Mouse (Mus musculus) embryonic facial prominence, embryonic 13.5 days (tissue): ENCODE measurements around the gene Dnajc5. TPM values are rescaled to one million over a fixed set of nuclear protein-coding genes. Genes with fewer than 3 reads are reported as not detected.

Experiments
- ATAC-seq: fragments of 200-750 bp; cut with Nextera tagmentation; 2 replicates; pipeline ENCODE4 v1.8.0; 2017; ENCODE audit warnings: low read depth; ENCODE audit not compliant: insufficient number of reproducible peaks, insufficient read depth, low FRiP score, low TSS enrichment
- H3K27ac ChIP-seq: fragments of 300-500 bp; sonication (generic); 2 replicates; pipeline ENCODE4 v1.5.1; 2015; ENCODE audit warnings: moderate library complexity, mild to moderate bottlenecking, inconsistent platforms
- H3K27me3 ChIP-seq: fragments of 300-500 bp; sonication (generic); 2 replicates; pipeline ENCODE4 v1.6.1; 2015; ENCODE audit warnings: mild to moderate bottlenecking, inconsistent platforms
- H3K36me3 ChIP-seq: fragments of 300-500 bp; sonication (generic); 2 replicates; pipeline ENCODE4 v1.6.1; 2015; ENCODE audit warnings: mild to moderate bottlenecking, inconsistent platforms
- H3K4me1 ChIP-seq: fragments of 300-500 bp; sonication (generic); 2 replicates; pipeline ENCODE4 v1.6.1; 2015; ENCODE audit warnings: inconsistent platforms
- H3K4me2 ChIP-seq: fragments of 300-500 bp; sonication (generic); 2 replicates; pipeline ENCODE4 v1.6.1; 2015; ENCODE audit warnings: moderate library complexity, mild to moderate bottlenecking, inconsistent platforms
- H3K4me3 ChIP-seq: fragments of 300-500 bp; sonication (generic); 2 replicates; pipeline ENCODE4 v1.5.1; 2015; ENCODE audit warnings: mild to moderate bottlenecking, inconsistent platforms
- H3K9ac ChIP-seq: fragments of 300-500 bp; sonication (generic); 2 replicates; pipeline ENCODE4 v1.6.1; 2015; ENCODE audit warnings: mild to moderate bottlenecking, inconsistent platforms
- H3K9me3 ChIP-seq: fragments of 300-500 bp; sonication (generic); 2 replicates; pipeline ENCODE4 v1.6.1; 2016; ENCODE audit warnings: inconsistent platforms
- WGBS: fragments of 180-500 bp; shearing (Covaris S2); methylation state at CpG from one replicate; pipeline ENCODE4 v1.1.7; 2015; ENCODE audit warnings: mixed read lengths; 5-methylcytosine and 5-hydroxymethylcytosine counted together
- polyA plus RNA-seq: library from polyadenylated mRNA; unstranded; fragments of >200 nt; fragmentation: Nextera tagmentation; extraction: Ambion mirVana; gene quantifications from 2 replicates; pipeline ENCODE4 v1.2.1, GENCODE M21; 2015

Gene Dnajc5
- polyA plus RNA-seq, 1 experiment from 2014 or later, result 97.2 TPM

GRCm38 (mm10) chr2:181553772-181554171 lies 33.5 kb downstream of the Dnajc5 start:
- Histone ChIP-seq H3K4me1 (no peaks in the 10 kb centered on the region), H3K36me3 (peaks cover 59% of the 10 kb centered on the region), H3K4me3 (no peak overlapping the region), H3K27ac (no peak overlapping the region), H3K9ac (no peak overlapping the region), H3K27me3 (no peaks in the 10 kb centered on the region), H3K4me2 (no peak overlapping the region), H3K9me3 (no peaks in the 10 kb centered on the region)
- ATAC-seq, result no peak

- Histone ChIP-seq H3K4me2 (no peak overlapping the region), H3K9ac (no peak overlapping the region), H3K4me3 (no peak overlapping the region), H3K36me3 (peaks cover 5% of the 10 kb centered on the region; the same call in 1 of the 2 replicates), H3K4me1 (0 out of 2 replicates have a peak, but pooled peaks cover 4% of the 10 kb centered on the region), H3K9me3 (no peaks in the 10 kb centered on the region), H3K27me3 (no peaks in the 10 kb centered on the region), H3K27ac (no peak overlapping the region)
- WGBS, result 80% methylated on average over 3 of the region's 3 CpGs
- ATAC-seq, result no peak
These were observed 47.1 kb downstream of the Dnajc5 start for GRCm38 (mm10) chr2:181567338-181567737.

- Histone ChIP-seq H3K4me3 (no peak overlapping the region), H3K9me3 (no peaks in the 10 kb centered on the region), H3K9ac (no peak overlapping the region), H3K4me1 (0 out of 2 replicates have a peak, but pooled peaks cover 4% of the 10 kb centered on the region), H3K27me3 (no peaks in the 10 kb centered on the region), H3K27ac (no peak overlapping the region), H3K36me3 (peaks cover 14% of the 10 kb centered on the region), H3K4me2 (no peak overlapping the region)
- WGBS, result 77% methylated on average over 7 of the region's 7 CpGs
- no peak for ATAC-seq
These were observed 48.2 kb downstream of the Dnajc5 start for GRCm38 (mm10) chr2:181568272-181569008.

- Histone ChIP-seq H3K4me3 (no peak overlapping the region), H3K4me1 (0 out of 2 replicates have a peak, but pooled peaks cover 4% of the 10 kb centered on the region), H3K27me3 (no peaks in the 10 kb centered on the region), H3K4me2 (no peak overlapping the region), H3K9ac (no peak overlapping the region), H3K27ac (no peak overlapping the region), H3K36me3 (peaks cover 26% of the 10 kb centered on the region), H3K9me3 (no peaks in the 10 kb centered on the region)
- ATAC-seq, result no peak
- 93% methylated on average over 10 of the region's 10 CpGs for WGBS
These were observed 49.6 kb downstream of the Dnajc5 start for GRCm38 (mm10) chr2:181569856-181570255.

- H3K27me3 ChIP-seq, result no peaks in the 10 kb centered on the region
- ATAC-seq, result no peak
- no peak overlapping the region for H3K4me3 ChIP-seq
- peaks cover 30% of the 10 kb centered on the region for H3K36me3 ChIP-seq
- H3K9me3 ChIP-seq, result no peaks in the 10 kb centered on the region
- H3K27ac ChIP-seq, result no peak overlapping the region
- no peak overlapping the region for H3K4me2 ChIP-seq
- 85% methylated on average over 8 of the region's 8 CpGs for WGBS
- no peak overlapping the region for H3K9ac ChIP-seq
- 0 out of 2 replicates have a peak, but pooled peaks cover 4% of the 10 kb centered on the region for H3K4me1 ChIP-seq
These were observed 50.1 kb downstream of the Dnajc5 start for GRCm38 (mm10) chr2:181570375-181570774.

GRCm38 (mm10) chr2:181570921-181571595 lies 50.8 kb downstream of the Dnajc5 start:
- Histone ChIP-seq H3K27ac (no peak overlapping the region), H3K9ac (no peak overlapping the region), H3K4me3 (no peak overlapping the region), H3K4me1 (0 out of 2 replicates have a peak, but pooled peaks cover 4% of the 10 kb centered on the region), H3K27me3 (no peaks in the 10 kb centered on the region), H3K36me3 (peaks cover 30% of the 10 kb centered on the region), H3K9me3 (no peaks in the 10 kb centered on the region), H3K4me2 (no peak overlapping the region)
- no peak for ATAC-seq
- WGBS, result 69% methylated on average over 6 of the region's 6 CpGs

- ATAC-seq, result no peak
- no peak overlapping the region for H3K9ac ChIP-seq
- 0 out of 2 replicates have a peak, but pooled peaks cover 4% of the 10 kb centered on the region for H3K4me1 ChIP-seq
- WGBS, result 87% methylated on average over 11 of the region's 11 CpGs
- H3K27me3 ChIP-seq, result no peaks in the 10 kb centered on the region
- peaks cover 30% of the 10 kb centered on the region for H3K36me3 ChIP-seq
- no peak overlapping the region for H3K4me3 ChIP-seq
- H3K4me2 ChIP-seq, result no peak overlapping the region
- no peak overlapping the region for H3K27ac ChIP-seq
- no peaks in the 10 kb centered on the region for H3K9me3 ChIP-seq
These were observed 51.8 kb downstream of the Dnajc5 start for GRCm38 (mm10) chr2:181571941-181572670.

- Histone ChIP-seq H3K9ac (no peak overlapping the region), H3K9me3 (no peaks in the 10 kb centered on the region), H3K36me3 (peaks cover 30% of the 10 kb centered on the region), H3K4me2 (no peak overlapping the region), H3K4me3 (no peak overlapping the region), H3K27ac (no peak overlapping the region), H3K27me3 (no peaks in the 10 kb centered on the region), H3K4me1 (peaks cover 4% of the 10 kb centered on the region; the same call in 1 of the 2 replicates)
- ATAC-seq, result no peak
- 89% methylated on average over 15 of the region's 15 CpGs for WGBS
These were observed 52.9 kb downstream of the Dnajc5 start for GRCm38 (mm10) chr2:181572921-181573920.

GRCm38 (mm10) chr2:181573961-181574360 lies 53.7 kb downstream of the Dnajc5 start:
- H3K36me3 ChIP-seq, result peaks cover 30% of the 10 kb centered on the region
- no peak overlapping the region for H3K4me2 ChIP-seq
- ATAC-seq, result no peak
- H3K9me3 ChIP-seq, result no peaks in the 10 kb centered on the region
- H3K4me1 ChIP-seq, result peaks cover 7% of the 10 kb centered on the region; the same call in 1 of the 2 replicates
- no peaks in the 10 kb centered on the region for H3K27me3 ChIP-seq
- H3K4me3 ChIP-seq, result no peak overlapping the region
- 87% methylated on average over 9 of the region's 9 CpGs for WGBS
- no peak overlapping the region for H3K27ac ChIP-seq
- H3K9ac ChIP-seq, result no peak overlapping the region

- Histone ChIP-seq H3K27ac (no peak overlapping the region), H3K4me1 (peaks cover 17% of the 10 kb centered on the region), H3K36me3 (peaks cover 30% of the 10 kb centered on the region), H3K4me3 (no peak overlapping the region), H3K9me3 (no peaks in the 10 kb centered on the region), H3K4me2 (no peak overlapping the region), H3K9ac (no peak overlapping the region), H3K27me3 (no peaks in the 10 kb centered on the region)
- 93% methylated on average over 7 of the region's 7 CpGs for WGBS
- ATAC-seq, result no peak
These were observed 54.7 kb downstream of the Dnajc5 start for GRCm38 (mm10) chr2:181574921-181575545.
